Mouse (Mus musculus): Measurements from ENCODE around the gene Bcl2.

The Bcl2 gene

DNA sequence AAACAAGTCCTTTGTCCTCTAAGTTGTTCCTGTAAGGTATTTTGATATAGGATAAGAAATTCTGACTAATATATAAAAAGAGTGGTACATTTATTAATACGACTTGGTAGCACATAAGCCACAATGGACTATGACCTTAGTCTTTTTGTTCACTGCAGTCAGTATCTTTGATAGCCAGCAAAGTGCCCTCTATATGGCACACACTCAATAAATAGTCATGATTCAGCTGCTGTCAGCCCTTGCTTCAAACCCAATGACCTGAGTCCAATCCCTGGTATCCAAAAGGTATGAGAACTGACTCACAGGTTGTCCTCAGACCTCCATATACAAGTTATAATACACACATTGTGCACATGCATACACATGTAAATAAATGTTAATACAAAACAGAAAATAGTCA is 117.7 kb downstream of the Bcl2 start:
- no peak for DNase-seq (ENCODE audit: extremely low spot score, low read depth, low spot score)

DNA sequence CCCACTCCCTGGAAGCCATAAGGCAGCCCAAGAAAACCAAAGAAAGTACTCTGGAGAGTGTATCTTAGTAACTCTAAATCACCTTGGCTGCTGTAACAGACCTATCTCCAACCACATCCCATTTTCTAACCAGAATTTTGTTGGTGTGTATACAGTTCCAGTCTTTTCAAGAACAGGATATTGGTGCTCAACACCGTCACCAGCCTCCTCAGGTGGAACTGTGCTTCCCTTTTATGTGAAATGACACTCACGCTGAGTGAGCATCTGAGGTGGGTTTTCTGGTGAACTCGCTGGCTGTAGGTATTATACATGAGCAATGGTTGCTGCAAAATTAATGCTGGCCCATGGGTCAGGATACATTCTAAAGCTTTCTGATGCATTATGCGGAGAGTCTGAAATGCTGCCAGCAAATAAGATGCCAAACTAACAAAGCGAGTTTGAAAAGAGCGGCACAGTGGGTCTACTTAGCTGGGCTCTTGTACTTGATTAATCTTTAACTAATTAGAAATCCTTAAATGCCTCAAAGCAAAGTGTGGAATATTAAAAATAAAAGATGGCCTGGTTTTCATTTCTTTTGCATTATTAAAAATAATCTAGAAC is 118.7 kb downstream of the Bcl2 start:
- DNase-seq (ENCODE audit: extremely low spot score, low read depth, low spot score), result no peak

DNA sequence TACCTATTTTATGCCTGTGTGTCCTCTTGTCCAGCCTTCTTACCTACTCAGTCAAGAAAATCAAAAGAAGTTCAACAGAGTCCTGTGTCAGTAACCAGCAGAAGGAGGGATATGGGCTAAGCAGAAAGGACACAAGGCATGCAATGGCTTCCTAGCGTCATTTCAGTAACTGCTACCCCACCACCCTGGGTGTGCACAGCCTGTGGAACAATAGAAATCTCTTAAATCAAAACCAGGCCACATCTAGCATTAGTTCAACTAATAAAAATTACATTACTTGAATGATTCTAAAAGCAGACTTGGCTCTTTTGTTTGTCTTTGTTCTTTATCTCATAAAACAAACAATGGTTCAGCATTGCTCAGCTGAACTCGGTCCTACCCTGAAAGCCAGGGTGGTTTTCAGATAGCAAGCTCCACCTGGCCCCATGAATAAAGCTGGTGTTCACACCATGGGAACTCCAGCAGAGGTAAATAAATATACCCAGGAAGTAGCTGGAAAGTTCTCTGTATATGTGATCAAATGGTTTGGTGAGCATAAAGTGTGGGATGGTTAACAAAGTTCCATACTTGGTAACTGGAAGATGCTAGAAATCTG is 122.8 kb downstream of the Bcl2 start:
- no peak for DNase-seq (ENCODE audit: extremely low spot score, low read depth, low spot score)

DNA sequence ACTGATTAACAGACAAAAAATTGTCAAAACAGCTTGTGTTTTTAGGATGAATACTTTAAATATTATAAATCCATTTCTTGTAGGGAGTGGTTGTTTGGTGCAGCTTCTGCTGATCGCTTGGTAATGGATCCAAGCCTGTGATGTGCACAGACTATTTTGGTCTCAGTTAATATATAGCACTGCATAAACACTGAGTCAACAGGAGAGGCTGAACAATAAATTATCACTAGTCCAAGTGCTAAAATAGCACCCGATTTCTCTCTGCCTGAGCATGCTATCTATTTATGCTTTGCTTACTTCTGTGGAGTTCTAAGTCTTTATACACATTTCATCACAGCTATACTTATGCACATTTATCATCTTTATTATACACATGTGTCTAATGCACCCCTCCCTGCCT is 124.9 kb downstream of the Bcl2 start:
- no peak for DNase-seq (ENCODE audit: extremely low spot score, low read depth, low spot score)

DNA sequence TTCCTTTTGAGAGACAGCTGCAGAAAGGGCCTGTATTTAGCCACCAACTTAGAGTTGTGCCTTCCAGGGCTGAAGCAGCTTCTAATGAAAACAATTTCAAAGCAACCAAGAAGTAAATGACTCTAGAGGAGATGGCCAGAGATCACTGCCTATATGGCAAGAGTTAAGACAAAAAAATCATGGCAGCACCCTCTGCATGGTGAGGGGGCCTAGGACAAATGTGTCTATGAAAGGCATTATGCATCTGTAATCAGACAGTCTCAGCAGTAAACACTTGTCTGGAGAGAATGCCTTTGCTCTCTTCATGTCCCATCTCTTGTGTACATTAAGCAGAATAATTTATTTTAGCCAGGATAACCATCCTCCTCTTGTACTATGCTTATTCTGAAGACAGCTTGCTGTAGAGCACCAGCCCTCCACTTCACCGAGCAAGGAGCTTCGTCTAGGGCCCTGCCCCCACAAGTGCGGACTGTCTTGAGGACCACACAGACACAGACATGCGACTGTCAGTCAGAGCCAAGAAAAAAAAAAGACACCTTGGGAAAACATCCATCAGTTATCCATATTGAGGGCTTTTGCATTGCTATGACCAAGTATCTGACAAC is 126.1 kb downstream of the Bcl2 start:
- DNase-seq (ENCODE audit: extremely low spot score, low read depth, low spot score), result no peak

DNA sequence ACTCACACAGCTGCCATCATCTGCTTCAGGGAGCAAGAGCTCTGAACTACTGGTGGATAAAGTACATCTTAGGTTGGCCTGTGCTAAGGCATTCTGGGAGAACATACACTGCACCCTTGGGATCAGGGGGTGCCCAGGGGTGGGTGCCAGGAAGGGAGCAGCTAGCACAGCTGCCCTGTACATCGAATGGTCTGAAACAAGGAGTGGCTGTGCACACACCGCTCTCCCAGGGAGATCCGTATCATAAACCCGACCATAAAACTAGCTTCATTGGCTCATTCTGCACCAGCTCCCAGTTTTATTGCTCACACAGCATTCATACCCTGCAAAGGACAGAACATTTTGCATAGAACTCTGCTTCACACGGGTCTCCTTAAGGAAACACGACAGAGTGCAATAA is 127.3 kb downstream of the Bcl2 start:
- DNase-seq (ENCODE audit: extremely low spot score, low read depth, low spot score), result no peak

DNA sequence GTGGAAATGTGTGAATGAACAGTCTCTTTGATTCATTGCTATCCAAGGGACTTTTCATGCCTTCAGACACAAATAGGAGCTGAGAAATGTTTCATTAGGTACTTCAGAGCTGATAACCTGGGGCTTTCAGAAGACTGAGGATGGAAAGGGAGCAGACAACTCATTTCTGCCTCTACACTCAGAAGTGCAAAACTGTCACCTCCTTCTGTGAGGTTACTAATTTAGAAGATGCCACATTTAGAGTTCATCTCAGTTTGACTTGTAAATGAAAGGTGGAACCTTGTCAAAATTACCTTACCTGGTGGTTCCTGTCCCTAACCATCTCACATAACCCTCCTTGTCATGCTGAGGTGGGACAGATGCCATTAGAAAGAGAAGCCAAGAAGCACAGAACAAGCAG is 128.7 kb downstream of the Bcl2 start:
- DNase-seq (ENCODE audit: extremely low spot score, low read depth, low spot score), result no peak

DNA sequence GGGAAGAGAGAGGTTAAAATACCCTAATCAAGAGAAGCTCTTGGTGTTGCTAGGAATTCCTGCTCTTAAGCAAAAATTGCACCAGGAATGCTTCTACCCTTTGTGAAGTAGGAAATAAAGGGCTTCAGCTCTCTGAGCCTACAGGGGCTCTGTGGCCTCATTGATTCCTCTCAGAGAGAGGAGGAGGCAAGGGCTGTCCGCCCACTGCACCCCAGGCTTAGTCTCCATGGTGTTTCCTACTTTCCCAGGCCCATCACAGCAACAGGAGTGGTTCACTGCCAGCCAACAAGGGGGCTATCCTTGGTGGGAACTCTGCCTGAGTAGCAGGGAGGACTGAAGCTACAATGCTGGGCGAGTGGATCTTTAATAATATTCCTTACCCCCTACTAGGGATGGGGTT is 129.2 kb downstream of the Bcl2 start:
- DNase-seq (ENCODE audit: extremely low spot score, low read depth, low spot score), result no peak

DNA sequence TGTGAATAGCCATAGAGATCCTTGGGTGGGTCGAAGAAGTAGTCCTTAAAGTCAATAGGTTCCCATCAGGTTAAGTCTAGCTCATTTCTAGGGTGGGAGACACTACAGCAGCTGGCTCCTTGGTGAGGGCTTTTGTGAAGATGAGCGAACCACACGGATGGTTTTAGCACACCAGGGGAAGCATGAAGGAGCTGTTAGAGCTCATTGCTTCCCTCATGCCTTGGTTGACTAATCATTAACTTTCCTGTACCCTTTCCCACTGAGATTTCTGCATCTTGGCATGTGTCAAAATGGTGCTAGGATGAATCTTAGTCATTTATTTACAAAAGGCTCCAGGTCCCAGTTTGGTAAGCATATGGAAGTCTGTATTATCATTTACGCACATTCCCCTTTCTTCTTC is 129.8 kb downstream of the Bcl2 start:
- DNase-seq (ENCODE audit: extremely low spot score, low read depth, low spot score), result no peak

DNA sequence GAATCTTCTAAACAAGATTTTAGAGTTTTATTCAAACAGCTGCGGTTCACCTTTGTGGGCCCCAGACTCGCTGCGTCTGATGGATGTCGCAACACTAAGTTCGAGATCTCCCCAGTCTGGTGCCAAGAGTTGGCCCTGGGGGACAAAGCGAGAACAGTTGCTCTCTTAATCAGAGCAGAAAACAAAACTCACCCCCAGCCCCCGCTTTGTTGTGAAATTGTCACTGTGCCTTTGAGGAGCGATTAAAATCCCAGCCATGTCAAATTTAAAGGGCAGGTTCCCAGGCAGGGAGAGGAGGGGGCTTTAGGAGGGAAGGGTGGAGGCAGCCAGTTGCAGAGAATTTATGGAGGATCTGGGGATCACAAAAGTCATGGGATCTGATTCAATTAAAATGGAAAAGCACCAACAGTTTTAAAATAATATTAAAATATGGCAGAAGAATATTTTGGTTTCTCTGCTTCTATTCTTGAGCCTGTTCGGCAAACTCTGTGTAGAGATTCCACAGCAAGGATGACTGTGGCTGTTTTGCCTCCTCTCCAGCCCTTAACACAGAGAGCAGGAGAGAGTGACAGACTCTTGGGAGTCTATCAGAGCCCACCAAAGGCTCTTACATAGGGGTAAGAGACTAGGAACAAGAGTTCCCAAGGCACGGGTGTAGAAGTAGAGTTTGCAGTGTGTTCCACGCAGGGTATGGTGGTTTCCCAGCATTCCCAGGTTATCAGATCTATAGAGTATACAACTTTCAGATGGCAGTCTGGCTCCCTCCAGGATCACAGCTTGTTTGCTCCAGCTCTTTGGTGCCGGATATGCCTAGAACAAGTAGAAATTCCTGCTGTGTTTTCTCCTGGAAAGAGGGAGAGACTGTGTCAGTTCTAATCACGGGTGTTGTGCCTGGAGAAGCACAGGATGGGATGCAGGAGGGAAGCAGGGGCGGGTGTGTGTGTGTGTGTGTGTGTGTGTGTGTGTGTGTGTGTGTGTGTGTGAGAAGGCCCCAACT is 130.5 kb downstream of the Bcl2 start:
- no peak for DNase-seq (ENCODE audit: extremely low spot score, low read depth, low spot score)

DNA sequence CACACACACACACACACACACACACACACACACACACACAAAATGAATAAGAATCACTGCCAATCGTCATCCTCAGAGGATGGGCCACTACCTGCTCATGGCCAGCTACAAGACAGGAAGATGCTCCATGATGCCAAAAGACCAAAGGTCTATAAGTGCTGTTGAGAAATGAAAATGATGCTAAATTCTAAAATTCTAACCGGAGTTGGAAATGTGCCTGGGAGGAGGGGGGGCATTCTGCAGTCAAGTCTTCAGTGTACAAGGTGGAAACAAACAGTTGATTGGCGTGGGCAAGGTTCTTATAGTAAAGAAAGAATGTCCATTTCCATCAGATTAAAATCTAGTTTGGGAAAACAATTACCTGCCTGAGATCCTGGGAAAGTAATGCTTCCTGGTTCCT is 131.3 kb downstream of the Bcl2 start:
- no peak for DNase-seq (ENCODE audit: extremely low spot score, low read depth, low spot score)

DNA sequence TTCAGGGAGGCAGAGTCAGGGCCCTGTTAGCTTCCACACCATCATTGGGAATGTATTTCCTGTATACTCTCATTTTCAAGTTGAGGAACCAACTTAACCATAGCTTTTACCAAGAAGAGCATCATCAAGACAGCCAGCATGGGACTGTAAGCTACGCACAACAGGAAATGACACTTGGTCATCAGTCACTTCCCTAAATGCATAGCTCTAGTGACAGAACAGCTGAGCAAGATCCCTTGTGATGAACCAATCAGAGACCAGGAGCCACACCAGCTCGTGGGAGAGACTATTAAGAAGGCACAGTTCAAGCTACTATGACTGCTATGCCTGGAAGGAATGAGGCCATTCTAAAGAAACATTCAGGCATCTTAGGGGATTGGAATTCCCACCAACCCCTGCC is 132.3 kb downstream of the Bcl2 start:
- DNase-seq (ENCODE audit: extremely low spot score, low read depth, low spot score), result no peak

DNA sequence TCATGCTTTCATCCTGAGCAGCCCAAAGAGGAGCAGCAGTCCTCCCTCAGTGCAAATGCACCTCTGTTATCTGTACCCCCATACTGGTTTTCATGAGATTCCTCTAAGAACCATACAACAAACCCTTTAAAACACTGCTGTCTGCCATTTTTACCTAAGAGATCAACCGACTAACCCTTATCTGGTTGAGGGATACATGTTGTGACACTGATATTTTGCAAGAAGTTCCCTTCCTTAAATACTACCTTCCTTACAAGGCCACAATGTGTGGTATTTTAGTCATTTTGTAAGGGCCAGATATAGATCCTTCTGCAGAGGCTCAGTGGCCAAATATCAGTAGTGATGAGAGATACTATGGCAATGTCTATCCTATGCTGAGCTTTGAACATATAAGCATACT is 134.3 kb downstream of the Bcl2 start:
- DNase-seq (ENCODE audit: extremely low spot score, low read depth, low spot score), result no peak

DNA sequence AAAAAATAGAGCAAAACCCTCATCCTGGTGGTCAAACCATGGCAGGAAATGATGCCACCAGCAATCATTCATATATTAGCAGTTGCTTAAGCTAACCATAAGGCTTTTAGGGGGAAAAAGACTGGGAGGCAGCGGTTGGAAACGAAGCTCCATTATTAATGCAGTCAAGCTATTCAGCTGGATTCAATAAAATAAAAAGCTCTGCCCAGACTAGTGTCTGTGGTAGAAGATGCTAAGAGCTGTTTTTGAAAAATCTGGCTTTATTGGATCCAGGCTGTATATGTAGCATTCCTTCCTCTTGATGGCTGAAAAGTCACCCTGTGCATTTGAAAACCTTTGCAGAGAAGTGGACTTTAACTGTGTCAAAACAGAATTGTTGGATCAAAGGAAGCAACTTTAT is 141.6 kb downstream of the Bcl2 start:
- no peak for DNase-seq (ENCODE audit: extremely low spot score, low read depth, low spot score)

DNA sequence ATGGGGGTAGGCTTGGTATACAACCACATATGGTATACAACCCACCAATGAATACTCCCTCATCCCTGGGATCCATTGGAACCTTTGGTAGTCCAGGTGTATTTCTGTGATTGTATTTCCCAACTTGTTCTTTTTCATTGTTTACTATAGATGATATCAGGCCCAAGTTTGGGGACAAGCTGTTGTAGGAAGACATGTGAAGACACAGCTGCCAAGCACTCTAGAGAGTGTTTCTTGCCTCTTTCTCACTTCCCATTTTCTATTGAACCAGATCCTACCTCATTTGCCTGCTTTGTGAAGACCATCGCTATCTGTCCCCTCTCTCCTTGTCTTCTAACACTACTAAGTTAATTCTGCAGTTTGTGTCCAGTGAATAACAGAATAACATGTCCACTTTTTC is 143.2 kb downstream of the Bcl2 start:
- DNase-seq (ENCODE audit: extremely low spot score, low read depth, low spot score), result no peak

DNA sequence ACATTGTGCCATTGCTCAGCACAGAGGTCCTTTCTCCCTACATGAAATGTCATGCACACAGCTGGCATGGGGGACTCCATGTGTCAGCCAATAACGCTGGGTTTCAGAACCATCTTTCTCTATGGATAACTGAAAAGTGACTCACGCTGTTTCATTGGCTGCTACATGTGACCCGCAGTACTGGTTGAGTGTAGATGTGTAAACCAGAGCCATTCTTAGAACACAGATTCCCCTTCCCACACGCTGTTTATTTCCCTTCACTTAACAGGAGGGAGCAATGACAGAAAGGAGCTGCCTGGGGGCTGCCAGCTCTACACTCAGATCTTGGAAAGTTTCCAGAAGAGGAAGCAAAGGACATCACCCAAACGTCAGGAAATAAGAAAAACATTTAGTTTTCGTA is 143.7 kb downstream of the Bcl2 start:
- DNase-seq (ENCODE audit: extremely low spot score, low read depth, low spot score), result no peak

DNA sequence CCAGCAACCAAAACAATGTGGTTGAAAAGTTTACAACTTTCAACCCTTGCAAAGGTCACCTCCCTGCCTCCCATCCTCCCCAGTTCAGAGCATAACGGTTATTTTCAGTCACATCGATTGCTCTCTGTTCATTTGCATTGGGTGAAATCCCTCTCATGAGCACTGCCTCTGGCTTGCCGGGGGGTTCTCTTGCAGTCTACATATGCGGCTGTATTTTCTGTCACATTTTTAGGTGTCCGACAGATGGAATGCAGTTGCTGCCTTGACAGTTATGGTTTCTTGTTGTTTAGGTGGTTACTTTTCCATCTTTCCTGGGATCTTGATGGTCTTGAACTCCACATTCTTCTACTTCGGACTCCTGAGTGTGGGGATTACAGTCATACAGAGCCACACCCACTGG is 144.4 kb downstream of the Bcl2 start:
- no peak for DNase-seq (ENCODE audit: extremely low spot score, low read depth, low spot score)

DNA sequence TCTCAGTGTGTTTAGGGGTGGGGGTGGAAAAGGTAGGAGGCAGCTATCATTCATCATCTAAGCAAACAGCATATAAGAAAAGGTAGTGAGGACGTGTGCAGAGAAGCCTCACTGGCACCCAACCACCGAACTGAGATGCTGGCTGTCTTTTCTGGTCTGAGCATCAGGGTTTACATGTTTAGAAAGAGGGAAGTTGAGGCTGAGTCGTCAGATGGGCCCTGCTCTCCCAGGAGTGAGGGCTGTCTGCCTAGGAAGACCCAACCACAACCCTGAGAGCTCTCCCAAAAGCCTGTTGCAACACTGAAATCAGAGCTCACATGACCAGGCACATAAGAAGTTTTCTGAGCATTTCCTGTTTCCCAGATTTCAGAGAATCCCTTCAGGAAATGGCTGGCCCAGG is 145.2 kb downstream of the Bcl2 start:
- DNase-seq (ENCODE audit: extremely low spot score, low read depth, low spot score), result no peak

DNA sequence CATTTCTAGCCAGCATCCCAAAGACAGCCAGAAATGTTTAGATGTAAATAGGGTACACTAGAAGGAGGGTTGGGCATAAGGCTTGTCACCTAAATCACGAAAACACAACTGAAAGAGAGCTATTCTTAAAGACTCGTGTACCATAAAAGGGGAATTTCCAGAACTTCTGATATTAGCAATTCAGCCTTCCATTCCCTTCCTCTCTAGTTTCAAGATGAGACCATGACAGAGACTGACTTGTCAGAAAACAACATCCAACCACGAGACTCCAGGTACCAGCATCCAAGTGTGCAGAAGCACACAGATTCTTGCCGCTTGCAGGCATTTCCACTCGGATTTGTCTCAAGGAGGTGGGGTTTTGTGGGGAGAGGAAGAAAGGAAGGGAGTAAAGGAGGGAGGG is 146.6 kb downstream of the Bcl2 start:
- no peak for DNase-seq (ENCODE audit: extremely low spot score, low read depth, low spot score)

DNA sequence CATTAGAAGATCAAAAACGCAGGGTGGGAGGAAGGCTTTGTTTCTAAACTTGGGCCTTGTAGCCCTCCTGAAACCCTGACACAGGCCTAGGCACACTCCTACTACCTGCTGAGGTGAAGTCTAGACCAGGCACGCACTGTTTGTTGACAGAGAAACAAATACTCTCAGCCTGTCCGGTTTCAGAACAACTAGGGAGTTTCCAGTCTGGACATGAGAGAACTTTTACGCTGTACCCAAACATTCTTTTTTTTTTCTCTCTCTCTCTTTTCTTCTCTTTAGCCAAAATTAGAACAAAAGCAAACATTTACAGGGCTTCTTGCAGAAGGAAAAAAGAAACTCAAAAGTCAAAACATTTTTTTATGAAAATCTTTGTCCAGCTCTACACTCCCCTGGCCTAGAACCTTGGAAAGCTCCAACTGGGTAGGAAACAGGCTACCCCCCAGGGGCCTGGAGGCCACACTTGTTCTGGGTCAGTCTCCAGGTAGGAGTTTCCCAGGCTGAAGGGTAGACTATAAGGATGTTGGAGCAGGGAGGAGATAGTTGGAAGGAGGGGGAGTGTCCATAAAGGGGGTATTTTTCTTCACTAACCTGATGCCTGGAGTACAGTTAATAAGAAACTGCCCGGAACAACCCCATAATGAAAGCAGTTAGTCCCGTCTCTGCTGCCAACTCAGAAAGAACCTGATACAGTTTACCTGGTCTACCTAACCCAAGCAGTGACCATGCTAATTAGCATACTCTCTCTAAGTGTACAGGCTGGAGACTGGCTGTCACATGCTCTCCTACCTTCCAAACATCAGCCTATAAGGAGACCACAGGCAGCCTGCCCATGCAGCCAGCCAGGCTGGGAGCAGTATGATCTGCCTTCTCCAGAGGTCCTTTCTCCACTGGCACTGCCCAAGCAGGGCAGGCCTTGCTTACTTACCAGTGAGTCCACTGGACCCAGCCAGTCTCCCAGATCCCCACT is 147.7 kb downstream of the Bcl2 start:
- no peak for DNase-seq (ENCODE audit: extremely low spot score, low read depth, low spot score)

DNA sequence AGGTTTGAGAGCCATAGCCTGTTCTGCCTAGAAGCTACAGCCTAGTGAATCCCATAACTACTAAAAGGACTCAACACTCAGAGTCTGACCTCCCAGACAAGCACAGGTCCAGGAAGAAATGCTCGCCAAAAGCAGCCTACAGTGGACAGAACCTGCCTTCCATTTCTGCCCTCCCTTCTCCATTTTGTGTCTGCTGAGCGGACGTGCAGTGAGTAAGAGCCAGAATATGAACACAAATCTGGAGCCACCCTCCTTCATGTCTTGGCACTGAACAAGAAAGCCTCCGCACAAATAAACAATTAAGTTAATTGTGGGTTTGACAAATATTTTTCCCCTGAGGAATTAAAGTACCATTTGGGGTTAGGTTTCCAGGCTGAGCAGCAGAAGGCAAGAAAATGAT is 148.8 kb downstream of the Bcl2 start:
- DNase-seq (ENCODE audit: extremely low spot score, low read depth, low spot score), result no peak

All from hindlimb bud, embryonic 11.5 days (tissue).